Mouse (Mus musculus): ENCODE results near the gene Gramd1b. TPM values are rescaled to one million over a fixed set of nuclear protein-coding genes. Genes with fewer than 3 reads are reported as not detected.

Gramd1b gene
- total and polyA plus RNA-seq, 2 experiments from 2014 or later, result 16.7 to 57.2 TPM

DNA sequence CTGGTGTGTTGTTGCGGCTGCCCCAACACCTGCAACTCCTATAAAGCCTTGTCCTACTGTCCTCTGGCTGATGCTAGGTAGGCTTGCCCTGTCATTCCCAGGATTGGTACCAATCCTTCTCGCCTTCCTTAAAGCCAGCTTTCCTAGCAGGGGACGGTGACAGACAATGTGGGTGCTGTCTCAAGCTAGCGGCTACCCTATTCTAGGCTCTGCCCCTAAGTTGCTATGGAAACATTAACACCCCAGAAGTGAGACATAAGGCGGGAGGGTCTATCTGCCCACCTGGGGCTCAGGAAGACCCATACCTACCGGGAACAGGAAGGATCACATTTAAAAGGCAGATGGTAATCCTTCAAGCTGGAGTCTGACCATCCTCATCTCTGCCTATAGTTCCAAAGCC is 207.4 kb downstream of the Gramd1b start:
- no peak overlapping the region for H3K4me2 ChIP-seq (ENCODE audit: low read depth, low read length)
- no peak for DNase-seq (ENCODE audit: low spot score)
- 69% methylated on average over 6 of the region's 6 CpGs for WGBS
- ATAC-seq, result no peak
- H3K9ac ChIP-seq (replicated peaks; ENCODE audit: low read length), result no peak overlapping the region
- 0 out of 2 replicates have a peak, but pooled peaks cover 8% of the 10 kb centered on the region for H3K4me1 ChIP-seq (ENCODE audit: insufficient read depth, low read length)
- H3K36me3 ChIP-seq (ENCODE audit: insufficient read depth, low read length), result peaks cover 33% of the 10 kb centered on the region
- H3K4me3 ChIP-seq (ENCODE audit: low read length), result no peak overlapping the region
- no peaks in the 10 kb centered on the region for H3K9me3 ChIP-seq (ENCODE audit: low read length)
- H3K27me3 ChIP-seq (ENCODE audit: insufficient read depth, low read length), result no peaks in the 10 kb centered on the region
- H3K27ac ChIP-seq, result no peak overlapping the region
- TF ChIP-seq CTCF (IDR thresholded peaks at IDR 0.05; ENCODE audit: low read depth), result no peak

DNA sequence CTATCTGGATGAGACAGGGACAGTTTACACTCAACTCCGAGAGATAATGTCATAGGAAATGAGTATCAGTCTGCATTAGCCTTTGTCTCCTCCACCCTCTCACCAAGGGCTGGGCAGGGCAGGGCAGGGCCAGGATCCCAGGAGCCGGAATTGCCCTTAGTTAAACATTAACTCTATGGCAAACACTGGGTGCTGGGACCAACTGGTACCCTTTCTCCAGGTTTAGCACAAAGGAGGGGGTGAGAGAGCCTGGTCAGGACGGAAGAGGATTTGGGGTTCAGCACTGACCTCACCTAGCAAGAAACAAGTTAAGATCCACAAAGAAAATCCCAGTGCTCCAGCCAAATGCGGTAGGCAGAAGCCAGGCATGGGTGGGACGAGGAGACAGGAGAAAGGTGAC is 208.0 kb downstream of the Gramd1b start:
- Histone ChIP-seq H3K4me3 (ENCODE audit: low read length) (no peak overlapping the region), H3K9me3 (ENCODE audit: low read length) (no peaks in the 10 kb centered on the region), H3K4me2 (ENCODE audit: low read depth, low read length) (no peak overlapping the region), H3K36me3 (ENCODE audit: insufficient read depth, low read length) (peaks cover 28% of the 10 kb centered on the region), H3K9ac (replicated peaks; ENCODE audit: low read length) (no peak overlapping the region), H3K27me3 (ENCODE audit: insufficient read depth, low read length) (no peaks in the 10 kb centered on the region), H3K27ac (no peak overlapping the region), H3K4me1 (ENCODE audit: insufficient read depth, low read length) (0 out of 2 replicates have a peak, but pooled peaks cover 8% of the 10 kb centered on the region)
- no peak for TF ChIP-seq CTCF (IDR thresholded peaks at IDR 0.05; ENCODE audit: low read depth)
- no peak for DNase-seq (ENCODE audit: low spot score)
- 79% methylated on average over 5 of the region's 5 CpGs for WGBS
- no peak for ATAC-seq

DNA sequence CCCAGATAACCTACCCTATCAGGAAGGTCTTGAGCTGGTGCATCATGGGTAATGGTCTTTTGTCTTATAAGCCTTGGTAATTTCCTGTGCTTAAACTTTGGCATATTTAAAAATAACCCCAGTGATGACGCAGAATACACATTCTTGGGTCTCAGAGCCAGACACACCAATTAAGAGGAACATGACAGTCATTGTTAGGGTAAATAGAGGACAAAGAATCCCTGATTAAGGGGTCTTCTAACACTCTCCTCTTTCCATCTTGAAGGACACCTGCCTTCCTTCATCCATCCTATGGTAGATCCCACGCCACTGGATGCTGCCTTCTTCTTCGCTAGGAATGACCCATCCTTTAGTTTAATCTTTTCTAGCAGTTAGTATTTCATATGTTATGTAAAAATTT is 208.8 kb downstream of the Gramd1b start:
- WGBS, result 93% methylated on average over 3 of the region's 3 CpGs

GRCm38 (mm10) chr9:40321668-40322003 is 209.5 kb downstream of the Gramd1b start:
- Histone ChIP-seq H3K4me3 (ENCODE audit: low read length) (no peak overlapping the region), H3K36me3 (ENCODE audit: insufficient read depth, low read length) (peaks cover 28% of the 10 kb centered on the region), H3K4me2 (ENCODE audit: low read depth, low read length) (no peak overlapping the region), H3K27me3 (ENCODE audit: insufficient read depth, low read length) (no peaks in the 10 kb centered on the region), H3K27ac (peak overlapping the region; percentile 70), H3K9ac (replicated peaks; ENCODE audit: low read length) (no peak overlapping the region), H3K4me1 (ENCODE audit: insufficient read depth, low read length) (0 out of 2 replicates have a peak, but pooled peaks cover 8% of the 10 kb centered on the region), H3K9me3 (ENCODE audit: low read length) (no peaks in the 10 kb centered on the region)
- no peak for TF ChIP-seq CTCF (IDR thresholded peaks at IDR 0.05; ENCODE audit: low read depth)
- DNase-seq (ENCODE audit: low spot score), result no peak
- 78% methylated on average over 3 of the region's 3 CpGs for WGBS
- ATAC-seq, result no peak

More for the DNA sequence above, 208.8 kb downstream of the Gramd1b start:
- no peak overlapping the region for H3K4me2 ChIP-seq (ENCODE audit: low read depth, low read length)
- DNase-seq (ENCODE audit: low spot score) (no peak), ATAC-seq (no peak)
- no peak overlapping the region for H3K27ac ChIP-seq
- H3K9me3 ChIP-seq (ENCODE audit: low read length), result no peaks in the 10 kb centered on the region
- H3K4me3 ChIP-seq (ENCODE audit: low read length), result no peak overlapping the region
- 0 out of 2 replicates have a peak, but pooled peaks cover 8% of the 10 kb centered on the region for H3K4me1 ChIP-seq (ENCODE audit: insufficient read depth, low read length)
- no peak for TF ChIP-seq CTCF (IDR thresholded peaks at IDR 0.05; ENCODE audit: low read depth)
- H3K36me3 ChIP-seq (ENCODE audit: insufficient read depth, low read length), result peaks cover 24% of the 10 kb centered on the region
- no peak overlapping the region for H3K9ac ChIP-seq (replicated peaks; ENCODE audit: low read length)
- H3K27me3 ChIP-seq (ENCODE audit: insufficient read depth, low read length), result no peaks in the 10 kb centered on the region

DNA sequence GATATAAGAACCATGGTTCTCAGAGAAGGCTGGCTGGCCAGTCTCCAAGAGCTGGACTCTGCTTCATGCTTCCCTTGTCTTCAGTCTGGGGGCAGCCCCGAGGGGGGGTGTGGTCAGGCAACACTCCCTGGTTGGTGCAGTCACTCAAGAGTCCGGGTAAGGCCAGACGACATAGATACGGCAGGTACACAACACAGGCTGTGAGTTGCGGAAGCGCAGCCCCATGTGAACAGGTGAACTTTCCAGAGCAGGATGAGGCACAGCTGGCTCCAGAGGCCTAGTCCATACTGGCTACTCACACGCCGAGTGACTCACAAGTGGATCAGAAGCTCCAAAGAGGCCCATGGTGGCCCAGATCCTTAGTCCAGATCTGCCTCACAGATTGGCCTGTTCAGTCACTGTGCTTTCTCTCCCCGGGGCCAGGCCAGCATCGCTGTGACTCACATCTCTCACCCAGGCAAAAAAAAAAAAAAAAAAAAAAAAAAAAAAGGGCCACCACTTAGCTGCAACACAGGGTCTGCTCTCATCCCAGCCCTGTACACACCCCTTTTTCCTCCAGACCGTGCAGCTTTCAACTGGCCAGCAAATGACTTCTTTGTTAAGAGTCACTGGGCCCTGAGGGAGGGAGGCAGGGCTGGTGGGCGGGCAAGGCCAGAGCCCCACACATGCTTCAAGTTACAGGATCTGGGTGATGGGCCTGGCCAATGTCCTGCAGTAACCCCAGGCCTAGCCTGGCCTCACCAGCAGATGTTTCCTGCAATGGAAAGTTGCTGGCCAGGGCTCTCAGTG is 210.1 kb downstream of the Gramd1b start:
- H3K9ac ChIP-seq (replicated peaks; ENCODE audit: low read length), result no peak overlapping the region
- H3K4me3 ChIP-seq (ENCODE audit: low read length), result no peak overlapping the region
- H3K36me3 ChIP-seq (ENCODE audit: insufficient read depth, low read length), result peaks cover 26% of the 10 kb centered on the region
- TF ChIP-seq CTCF (IDR thresholded peaks at IDR 0.05; ENCODE audit: low read depth), result no peak
- H3K4me2 ChIP-seq (ENCODE audit: low read depth, low read length), result 0 out of 2 replicates have a peak overlapping the region, but pooled peaks have one; percentile 2
- H3K4me1 ChIP-seq (ENCODE audit: insufficient read depth, low read length), result 0 out of 2 replicates have a peak, but pooled peaks cover 8% of the 10 kb centered on the region
- no peaks in the 10 kb centered on the region for H3K27me3 ChIP-seq (ENCODE audit: insufficient read depth, low read length)
- ATAC-seq, result peak; percentile 89
- 48% methylated on average over 12 of the region's 12 CpGs for WGBS
- H3K27ac ChIP-seq, result peak overlapping the region; percentile 70
- H3K9me3 ChIP-seq (ENCODE audit: low read length), result no peaks in the 10 kb centered on the region
- peak; percentile 64 for DNase-seq (ENCODE audit: low spot score)

- Histone ChIP-seq H3K4me1 (ENCODE audit: insufficient read depth, low read length) (0 out of 2 replicates have a peak, but pooled peaks cover 8% of the 10 kb centered on the region), H3K4me2 (ENCODE audit: low read depth, low read length) (no peak overlapping the region), H3K4me3 (ENCODE audit: low read length) (no peak overlapping the region), H3K9me3 (ENCODE audit: low read length) (no peaks in the 10 kb centered on the region), H3K9ac (replicated peaks; ENCODE audit: low read length) (no peak overlapping the region), H3K27ac (peak overlapping the region; percentile 70), H3K27me3 (ENCODE audit: insufficient read depth, low read length) (no peaks in the 10 kb centered on the region), H3K36me3 (ENCODE audit: insufficient read depth, low read length) (peaks cover 20% of the 10 kb centered on the region)
- WGBS, result 80% methylated on average over 8 of the region's 8 CpGs
- no peak for DNase-seq (ENCODE audit: low spot score)
- no peak for TF ChIP-seq CTCF (IDR thresholded peaks at IDR 0.05; ENCODE audit: low read depth)
- ATAC-seq, result no peak
These were observed 210.8 kb downstream of the Gramd1b start for GRCm38 (mm10) chr9:40320405-40320804.

- no peak overlapping the region for H3K4me2 ChIP-seq (ENCODE audit: low read depth, low read length)
- TF ChIP-seq CTCF (IDR thresholded peaks at IDR 0.05; ENCODE audit: low read depth), result no peak
- H3K27ac ChIP-seq, result no peak overlapping the region
- H3K27me3 ChIP-seq (ENCODE audit: insufficient read depth, low read length), result no peaks in the 10 kb centered on the region
- H3K9me3 ChIP-seq (ENCODE audit: low read length), result no peaks in the 10 kb centered on the region
- H3K36me3 ChIP-seq (ENCODE audit: insufficient read depth, low read length), result peaks cover 27% of the 10 kb centered on the region
- no peak overlapping the region for H3K9ac ChIP-seq (replicated peaks; ENCODE audit: low read length)
- WGBS, result 76% methylated on average over 5 of the region's 5 CpGs
- no peak for DNase-seq (ENCODE audit: low spot score)
- ATAC-seq, result no peak
- no peak overlapping the region for H3K4me3 ChIP-seq (ENCODE audit: low read length)
- H3K4me1 ChIP-seq (ENCODE audit: insufficient read depth, low read length), result 0 out of 2 replicates have a peak, but pooled peaks cover 8% of the 10 kb centered on the region
These were observed 212.4 kb downstream of the Gramd1b start for GRCm38 (mm10) chr9:40318771-40319170.
